Mouse (Mus musculus) embryonic facial prominence, embryonic 12.5 days (tissue): ENCODE measurements at regions not wholly inside any gene's neighbourhood (a gene's known extent, or its start where the extent isn't known, plus 50 kb on each side); places are given as distances from the start of the nearest gene placed in this dataset.
A peak's percentile ranks its signal among the peaks of the same experiment; 100 is the strongest.

ENCODE experiments used
- ATAC-seq: fragments of 200-750 bp; cut with Nextera tagmentation; 2 replicates; pipeline ENCODE4 v1.8.0; 2017; ENCODE audit not compliant: insufficient number of reproducible peaks, insufficient read depth, low FRiP score, low TSS enrichment
- H3K27ac ChIP-seq: fragments of 300-500 bp; sonication (generic); 2 replicates; pipeline ENCODE4 v1.5.1; 2016; ENCODE audit warnings: mild to moderate bottlenecking
- H3K27me3 ChIP-seq: fragments of 300-500 bp; sonication (generic); 2 replicates; pipeline ENCODE4 v1.6.1; 2016; ENCODE audit warnings: mild to moderate bottlenecking, moderate library complexity
- H3K36me3 ChIP-seq: fragments of 300-500 bp; sonication (generic); 2 replicates; pipeline ENCODE4 v1.6.1; 2016; ENCODE audit warnings: mild to moderate bottlenecking
- H3K4me1 ChIP-seq: fragments of 300-500 bp; sonication (generic); 2 replicates; pipeline ENCODE4 v1.6.1; 2016
- H3K4me2 ChIP-seq: fragments of 300-500 bp; sonication (generic); replicated peaks from 2 replicates; pipeline ENCODE4 v1.6.1; 2016; ENCODE audit warnings: mild to moderate bottlenecking, moderate library complexity
- H3K4me3 ChIP-seq: fragments of 300-500 bp; sonication (generic); 2 replicates; pipeline ENCODE4 v1.5.1; 2016; ENCODE audit warnings: mild to moderate bottlenecking
- H3K9ac ChIP-seq: fragments of 300-500 bp; sonication (generic); 2 replicates; pipeline ENCODE4 v1.6.1; 2016; ENCODE audit warnings: mild to moderate bottlenecking, moderate library complexity
- H3K9me3 ChIP-seq: fragments of 300-500 bp; sonication (generic); 2 replicates; pipeline ENCODE4 v1.6.1; 2016; ENCODE audit warnings: mild to moderate bottlenecking, moderate library complexity
- WGBS: fragments of 180-500 bp; shearing (Covaris S2); methylation state at CpG from one replicate; pipeline ENCODE4 v1.1.7; 2016; 5-methylcytosine and 5-hydroxymethylcytosine counted together

- ATAC-seq, result peak; percentile 54; the same call in 1 of the 2 replicates
- no peaks in the 10 kb centered on the region for H3K36me3 ChIP-seq
- H3K9ac ChIP-seq, result 0 out of 2 replicates have a peak overlapping the region, but pooled peaks have one; percentile 19
- peak overlapping the region; percentile 75; the same call in 1 of the 2 replicates for H3K27ac ChIP-seq
- H3K4me2 ChIP-seq, result peak overlapping the region; percentile 46
- WGBS, result 7% methylated on average over 10 of the region's 10 CpGs
- H3K4me1 ChIP-seq, result peaks cover 15% of the 10 kb centered on the region
- no peaks in the 10 kb centered on the region for H3K27me3 ChIP-seq
- H3K9me3 ChIP-seq, result no peaks in the 10 kb centered on the region
- no peak overlapping the region for H3K4me3 ChIP-seq
These were observed 137.6 kb downstream of the Ly86 start for GRCm38 (mm10) chr13:37482589-37482988.

GRCm38 (mm10) chr13:37483010-37483855, 138.2 kb downstream of the Ly86 start:
- Histone ChIP-seq H3K9me3 (no peaks in the 10 kb centered on the region), H3K4me2 (peak overlapping the region; percentile 46), H3K36me3 (no peaks in the 10 kb centered on the region), H3K4me1 (peaks cover 9% of the 10 kb centered on the region), H3K4me3 (no peak overlapping the region), H3K27me3 (no peaks in the 10 kb centered on the region), H3K9ac (peak overlapping the region; percentile 19; the same call in 1 of the 2 replicates), H3K27ac (peak overlapping the region; percentile 75)
- 13% methylated on average over 19 of the region's 19 CpGs for WGBS
- ATAC-seq, result peak; percentile 42; the same call in 1 of the 2 replicates

DNA sequence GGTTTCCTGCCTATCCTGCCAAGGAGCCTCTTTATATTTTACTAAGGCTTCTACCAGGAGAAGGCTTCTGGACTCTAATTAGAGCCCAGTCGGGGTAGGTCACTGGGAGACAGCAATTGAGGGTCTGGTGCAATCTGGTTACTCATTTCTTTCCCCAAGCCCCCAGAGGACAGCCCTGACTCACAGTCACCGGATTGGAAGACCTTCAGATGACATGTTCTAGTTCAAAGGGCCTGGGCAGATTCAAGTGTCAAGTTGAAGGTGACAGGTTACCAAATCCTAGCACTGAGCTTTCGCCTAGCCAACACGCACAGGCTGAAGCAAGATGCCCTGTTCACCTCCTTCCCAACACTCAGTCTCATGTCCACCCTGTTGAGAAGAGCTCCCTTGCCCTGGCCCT, 139.6 kb downstream of the Ly86 start:
- Histone ChIP-seq H3K4me2 (no peak overlapping the region), H3K9ac (no peak overlapping the region), H3K9me3 (no peaks in the 10 kb centered on the region), H3K27ac (no peak overlapping the region), H3K36me3 (no peaks in the 10 kb centered on the region), H3K27me3 (no peaks in the 10 kb centered on the region), H3K4me3 (no peak overlapping the region), H3K4me1 (peaks cover 9% of the 10 kb centered on the region)
- ATAC-seq, result no peak
- WGBS, result 77% methylated on average over 4 of the region's 4 CpGs

DNA sequence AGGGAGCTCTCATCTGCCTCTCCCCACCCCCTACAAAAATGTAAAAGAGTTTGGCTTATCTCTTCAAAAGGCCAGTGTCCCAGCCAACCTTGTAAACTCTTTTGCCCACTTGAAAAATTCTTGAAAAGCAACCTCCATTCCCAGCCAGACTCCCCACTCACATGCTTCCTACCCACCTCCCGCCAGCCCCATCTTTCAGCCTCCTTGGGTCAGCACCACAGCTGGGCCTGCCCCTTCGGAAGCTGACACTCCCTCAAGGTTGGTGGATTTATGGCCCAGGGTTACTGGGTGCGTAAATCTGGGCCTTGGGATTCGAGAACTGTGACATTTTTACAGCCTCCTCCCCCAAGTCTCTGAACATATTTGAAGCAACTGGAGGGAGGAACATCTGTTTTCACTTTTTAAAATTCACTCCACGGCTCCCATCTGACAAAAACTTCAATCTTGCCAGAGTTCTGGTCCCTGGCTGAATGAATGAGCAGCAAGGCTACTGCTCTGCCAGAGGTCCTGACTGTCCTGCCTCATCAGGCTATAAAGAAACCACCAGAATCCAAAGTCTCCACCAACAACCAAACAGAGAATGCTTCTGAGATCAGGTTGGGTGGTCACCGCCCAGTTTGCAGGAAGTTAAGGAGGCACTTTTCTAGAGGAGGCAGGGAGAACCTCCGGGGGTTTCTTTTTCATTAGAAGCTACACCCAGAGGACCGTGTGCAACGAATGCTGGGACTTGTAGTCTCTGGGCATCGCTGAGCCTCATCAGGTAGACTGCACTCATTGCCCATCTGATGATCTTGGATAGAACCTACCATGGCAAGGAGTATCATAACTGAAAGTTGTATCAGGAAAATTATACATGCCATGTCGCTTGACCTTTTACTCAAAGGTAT, 147.3 kb downstream of the Ly86 start:
- no peak overlapping the region for H3K4me3 ChIP-seq
- H3K4me2 ChIP-seq, result no peak overlapping the region
- H3K9ac ChIP-seq, result no peak overlapping the region
- WGBS, result 45% methylated on average over 11 of the region's 11 CpGs
- no peaks in the 10 kb centered on the region for H3K27me3 ChIP-seq
- no peaks in the 10 kb centered on the region for H3K36me3 ChIP-seq
- no peak for ATAC-seq
- H3K4me1 ChIP-seq, result peaks cover 10% of the 10 kb centered on the region
- H3K27ac ChIP-seq, result peak overlapping the region; percentile 81
- no peaks in the 10 kb centered on the region for H3K9me3 ChIP-seq

GRCm38 (mm10) chr13:37493331-37493730, 148.3 kb downstream of the Ly86 start:
- Histone ChIP-seq H3K4me1 (peaks cover 10% of the 10 kb centered on the region), H3K27ac (no peak overlapping the region)
- 97% methylated on average over 1 of the region's 1 CpGs for WGBS

DNA sequence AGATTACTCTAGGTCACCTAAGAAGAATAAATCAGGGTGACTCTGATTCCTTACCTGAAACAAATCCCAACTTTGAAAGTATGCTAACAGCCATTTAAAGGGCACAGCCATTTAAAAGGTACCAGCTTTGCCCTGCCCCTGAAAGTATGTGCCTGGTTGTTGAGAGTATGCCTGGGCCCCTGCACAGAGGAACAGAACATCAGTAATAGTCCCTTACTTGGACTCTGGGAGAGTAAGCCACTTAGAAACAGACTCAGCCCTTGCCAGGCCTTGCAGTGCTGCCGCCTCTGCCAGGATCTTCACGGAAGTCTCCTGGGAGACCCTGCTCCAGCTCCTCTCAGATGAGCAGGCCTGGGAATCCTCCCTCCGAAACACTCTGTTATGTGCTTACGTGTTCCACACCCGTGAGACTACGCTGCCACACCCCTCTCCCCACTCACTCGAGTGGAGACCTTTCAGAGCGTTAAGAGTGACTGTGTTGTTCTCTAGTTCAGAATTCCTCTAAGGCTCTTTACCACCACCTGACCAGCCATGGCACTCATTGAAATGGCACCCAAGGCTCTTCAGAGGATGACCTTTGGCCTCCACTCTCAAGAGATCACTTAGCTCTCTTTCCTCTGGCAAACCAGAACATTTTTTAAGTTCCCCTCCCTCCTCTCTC, 150.4 kb downstream of the Ly86 start:
- H3K27ac ChIP-seq, result no peak overlapping the region
- H3K4me3 ChIP-seq, result no peak overlapping the region
- no peak overlapping the region for H3K4me2 ChIP-seq
- ATAC-seq, result no peak
- H3K4me1 ChIP-seq, result peaks cover 10% of the 10 kb centered on the region
- no peaks in the 10 kb centered on the region for H3K9me3 ChIP-seq
- H3K27me3 ChIP-seq, result no peaks in the 10 kb centered on the region
- H3K36me3 ChIP-seq, result no peaks in the 10 kb centered on the region
- 73% methylated on average over 8 of the region's 8 CpGs for WGBS
- H3K9ac ChIP-seq, result no peak overlapping the region

More at GRCm38 (mm10) chr13:37493331-37493730, 148.3 kb downstream of the Ly86 start:
- no peak for ATAC-seq
- Histone ChIP-seq H3K9ac (no peak overlapping the region), H3K27me3 (no peaks in the 10 kb centered on the region), H3K4me3 (no peak overlapping the region), H3K9me3 (no peaks in the 10 kb centered on the region), H3K4me2 (no peak overlapping the region), H3K36me3 (no peaks in the 10 kb centered on the region)

DNA sequence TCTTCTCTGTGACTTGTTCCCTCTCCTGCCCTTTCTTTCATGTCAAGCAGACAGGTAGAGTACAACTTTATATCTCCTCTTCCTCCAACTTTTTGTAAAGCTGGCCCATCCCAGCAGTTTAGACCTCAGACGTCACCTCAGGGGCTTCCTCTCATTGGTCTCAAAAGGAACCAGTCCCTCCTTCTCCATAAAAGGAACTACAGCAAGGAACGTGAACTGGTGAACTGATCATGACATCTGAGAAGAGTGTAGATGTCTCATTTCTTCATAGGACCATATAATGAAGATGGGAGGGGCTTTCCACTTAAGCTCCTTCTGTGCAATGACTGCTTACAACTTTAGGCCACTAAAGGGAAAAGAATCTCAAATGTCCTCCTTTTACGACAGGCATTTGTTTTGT, 153.0 kb downstream of the Ly86 start:
- no peak for ATAC-seq
- Histone ChIP-seq H3K4me1 (no peaks in the 10 kb centered on the region), H3K4me2 (no peak overlapping the region), H3K9ac (no peak overlapping the region), H3K4me3 (no peak overlapping the region), H3K36me3 (no peaks in the 10 kb centered on the region), H3K27ac (no peak overlapping the region), H3K27me3 (no peaks in the 10 kb centered on the region), H3K9me3 (no peaks in the 10 kb centered on the region)
- 58% methylated on average over 3 of the region's 3 CpGs for WGBS

GRCm38 (mm10) chr13:37500668-37501286, 155.8 kb downstream of the Ly86 start:
- no peaks in the 10 kb centered on the region for H3K9me3 ChIP-seq
- peaks cover 7% of the 10 kb centered on the region; the same call in 1 of the 2 replicates for H3K4me1 ChIP-seq
- ATAC-seq, result no peak
- H3K36me3 ChIP-seq, result no peaks in the 10 kb centered on the region
- H3K27ac ChIP-seq, result no peak overlapping the region
- no peak overlapping the region for H3K9ac ChIP-seq
- WGBS, result 55% methylated on average over 4 of the region's 4 CpGs
- no peak overlapping the region for H3K4me2 ChIP-seq
- H3K27me3 ChIP-seq, result no peaks in the 10 kb centered on the region
- no peak overlapping the region for H3K4me3 ChIP-seq

GRCm38 (mm10) chr13:37503449-37503848, 158.4 kb downstream of the Ly86 start:
- Histone ChIP-seq H3K4me3 (no peak overlapping the region), H3K4me2 (no peak overlapping the region), H3K27ac (no peak overlapping the region), H3K9me3 (no peaks in the 10 kb centered on the region), H3K4me1 (peaks cover 13% of the 10 kb centered on the region; the same call in 1 of the 2 replicates), H3K27me3 (no peaks in the 10 kb centered on the region), H3K9ac (no peak overlapping the region), H3K36me3 (no peaks in the 10 kb centered on the region)
- ATAC-seq, result no peak
- WGBS, result 92% methylated on average over 6 of the region's 6 CpGs

- 95% methylated on average over 3 of the region's 3 CpGs for WGBS
- Histone ChIP-seq H3K27me3 (no peaks in the 10 kb centered on the region), H3K27ac (no peak overlapping the region), H3K4me3 (no peak overlapping the region), H3K9ac (no peak overlapping the region), H3K4me2 (no peak overlapping the region), H3K36me3 (no peaks in the 10 kb centered on the region), H3K4me1 (peaks cover 17% of the 10 kb centered on the region), H3K9me3 (no peaks in the 10 kb centered on the region)
- no peak for ATAC-seq
These were observed 158.9 kb downstream of the Ly86 start for GRCm38 (mm10) chr13:37503898-37504297.

DNA sequence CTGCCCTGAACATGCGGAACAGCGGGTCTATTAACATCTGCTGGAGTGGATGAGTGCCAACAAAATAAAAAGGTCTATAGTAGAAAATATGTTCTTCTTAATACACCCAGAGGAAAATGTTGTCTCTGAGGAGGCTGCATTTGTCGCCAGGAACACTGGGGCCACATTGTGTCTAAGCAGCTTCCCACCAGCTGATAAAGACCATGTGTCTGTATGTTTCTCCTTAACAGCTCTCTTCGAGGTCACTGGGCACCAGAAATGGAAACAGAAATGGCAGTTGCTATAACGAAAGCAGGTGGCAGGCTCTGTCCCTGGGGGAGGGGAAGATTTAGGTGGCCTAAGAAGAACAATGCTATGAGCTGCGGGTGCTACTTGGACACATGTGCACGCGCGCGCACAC, 159.4 kb downstream of the Ly86 start:
- Histone ChIP-seq H3K27me3 (no peaks in the 10 kb centered on the region), H3K36me3 (no peaks in the 10 kb centered on the region), H3K9me3 (no peaks in the 10 kb centered on the region), H3K4me3 (no peak overlapping the region), H3K27ac (no peak overlapping the region), H3K4me2 (no peak overlapping the region), H3K4me1 (peaks cover 22% of the 10 kb centered on the region), H3K9ac (no peak overlapping the region)
- ATAC-seq, result no peak
- WGBS, result 66% methylated on average over 10 of the region's 10 CpGs
